Mouse (Mus musculus): ENCODE measurements around the gene Ddhd1.

GRCm38 (mm10) chr14:45544026-45544425 lies 113.9 kb downstream of the Ddhd1 start:
- TF ChIP-seq TCF12 (IDR thresholded peaks at IDR 0.05; ENCODE audit: low read depth, low read length) (no peak), CTCF (conservative IDR thresholded peaks at IDR 0.05 in 1 of 2, IDR thresholded peaks at IDR 0.05 in 1 of 2; ENCODE audit: low read depth in 2 of 2, low read length in 2 of 2) (no peak), E2F4 (IDR thresholded peaks at IDR 0.05; ENCODE audit: insufficient replicate concordance, low read depth, low read length) (no peak), POLR2A (IDR thresholded peaks at IDR 0.05; ENCODE audit: low read depth, low read length) (no peak), MAFK (IDR thresholded peaks at IDR 0.05; ENCODE audit: insufficient replicate concordance, low read length) (no peak), EP300 (IDR thresholded peaks at IDR 0.05; ENCODE audit: low read length) (no peak), ZC3H11A (IDR thresholded peaks at IDR 0.05; ENCODE audit: low read depth, low read length) (no peak), GABPA (IDR thresholded peaks at IDR 0.05; ENCODE audit: insufficient replicate concordance, low read depth, low read length) (no peak), USF1 (IDR thresholded peaks at IDR 0.05; ENCODE audit: low read depth, low read length) (no peak)

Data from CH12.LX (cell line).